Mouse (Mus musculus) G1E-ER4 (cell line): Measurements from ENCODE around the gene Tff3. TPM values are rescaled to one million over a fixed set of nuclear protein-coding genes. Genes with fewer than 3 reads are reported as not detected.

Experiments
- GATA1 ChIP-seq: IDR thresholded peaks from one replicate; pipeline ENCODE4 v1.8.0; 2012; ENCODE audit warnings: low read length, inconsistent platforms
- polyA plus RNA-seq: library from polyadenylated mRNA; stranded (reverse); fragments of >175 nt; gene quantifications from 2 replicates; pipeline ENCODE4 v1.2.3, GENCODE M21; 2012

The Tff3 gene
- polyA plus RNA-seq, result not detected in 2 replicates

GRCm38 (mm10) chr17:31129452-31129851 is at the start of gene Tff3:
Gene Tff3, minus strand, starts transcription at chr17:31129646.
- TF ChIP-seq GATA1, result no peak

- TF ChIP-seq GATA1, result no peak
Observed at GRCm38 (mm10) chr17:31176321-31176720, 46.9 kb upstream of the Tff3 start.

GRCm38 (mm10) chr17:31169796-31170195 is 40.4 kb upstream of the Tff3 start:
- no peak for TF ChIP-seq GATA1

GRCm38 (mm10) chr17:31165127-31165526 is 35.7 kb upstream of the Tff3 start, which contains the start of gene Tff1:
Gene Tff1, minus strand, starts transcription at chr17:31165277.
- TF ChIP-seq GATA1, result no peak

- TF ChIP-seq GATA1, result no peak
Observed at GRCm38 (mm10) chr17:31163821-31164220, 34.4 kb upstream of the Tff3 start.

- no peak for TF ChIP-seq GATA1
Observed at GRCm38 (mm10) chr17:31162607-31163006, 33.2 kb upstream of the Tff3 start.

GRCm38 (mm10) chr17:31160291-31160690 is 30.8 kb upstream of the Tff3 start:
- no peak for TF ChIP-seq GATA1

- TF ChIP-seq GATA1, result no peak
Observed at GRCm38 (mm10) chr17:31157921-31158320, 28.5 kb upstream of the Tff3 start.

GRCm38 (mm10) chr17:31153785-31154184 is 24.3 kb upstream of the Tff3 start:
- no peak for TF ChIP-seq GATA1

GRCm38 (mm10) chr17:31152966-31153499 is 23.6 kb upstream of the Tff3 start:
- no peak for TF ChIP-seq GATA1

GRCm38 (mm10) chr17:31152512-31152911 is 23.1 kb upstream of the Tff3 start:
- no peak for TF ChIP-seq GATA1

- TF ChIP-seq GATA1, result no peak
Observed at GRCm38 (mm10) chr17:31145998-31146397, 16.6 kb upstream of the Tff3 start.

GRCm38 (mm10) chr17:31144040-31145037 is 14.9 kb upstream of the Tff3 start, which contains the start of gene Tff2:
Gene Tff2, minus strand, starts transcription at chr17:31144282.
- TF ChIP-seq GATA1, result no peak

GRCm38 (mm10) chr17:31142116-31142515 is 12.7 kb upstream of the Tff3 start:
- TF ChIP-seq GATA1, result no peak

GRCm38 (mm10) chr17:31138398-31138797 is 9.0 kb upstream of the Tff3 start:
- TF ChIP-seq GATA1, result no peak

GRCm38 (mm10) chr17:31136821-31137220 is 7.4 kb upstream of the Tff3 start:
- no peak for TF ChIP-seq GATA1
